Mouse (Mus musculus): Measurements from ENCODE around the gene Hist2h2aa1.

Hist2h2aa1 gene

GRCm38 (mm10) chr3:96251787-96252186, 6.5 kb downstream of the Hist2h2aa1 start:
- DNase-seq (ENCODE audit: low spot score in 2 of 2) = no peak

DNA sequence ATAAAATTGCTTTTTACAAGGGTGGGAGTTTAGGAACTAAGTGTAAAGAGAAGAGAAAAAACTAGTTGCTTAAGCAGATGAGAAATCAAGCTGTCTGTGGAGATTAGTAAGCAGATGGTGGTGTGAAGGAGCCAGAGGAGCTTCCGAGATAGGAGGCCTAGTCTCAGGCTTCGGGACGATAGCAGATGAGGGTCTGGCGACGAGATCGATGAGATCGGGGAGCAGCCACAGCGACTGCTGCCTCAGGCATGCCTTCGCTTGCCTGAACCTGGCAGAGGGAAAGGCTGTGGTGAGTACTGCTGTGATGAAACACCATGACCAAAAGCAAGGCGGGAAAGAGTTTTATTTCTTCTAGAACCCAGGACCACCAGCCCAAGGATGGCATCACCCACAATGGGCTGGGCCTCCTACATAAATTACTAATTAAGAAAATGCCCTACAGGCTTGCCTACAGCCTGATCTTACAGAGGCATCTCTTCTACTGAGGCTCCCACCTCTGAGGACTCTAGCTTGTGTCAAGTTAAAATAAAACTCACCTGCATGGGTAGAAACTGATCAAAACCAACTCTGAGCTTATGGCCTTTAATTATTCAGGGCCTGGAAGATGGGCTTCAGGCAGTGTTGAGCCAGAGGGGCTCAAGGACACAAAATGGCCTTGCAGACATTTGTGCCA, 9.5 kb downstream of the Hist2h2aa1 start:
- DNase-seq (ENCODE audit: low spot score in 2 of 2) = peak in 1 of 2 experiments; percentile 57

- no peak for DNase-seq (ENCODE audit: low spot score in 2 of 2)
Observed at GRCm38 (mm10) chr3:96255926-96256593, 10.8 kb downstream of the Hist2h2aa1 start.

- no peak for DNase-seq (ENCODE audit: low spot score in 2 of 2)
Observed at GRCm38 (mm10) chr3:96257190-96257589, 11.9 kb downstream of the Hist2h2aa1 start.

DNA sequence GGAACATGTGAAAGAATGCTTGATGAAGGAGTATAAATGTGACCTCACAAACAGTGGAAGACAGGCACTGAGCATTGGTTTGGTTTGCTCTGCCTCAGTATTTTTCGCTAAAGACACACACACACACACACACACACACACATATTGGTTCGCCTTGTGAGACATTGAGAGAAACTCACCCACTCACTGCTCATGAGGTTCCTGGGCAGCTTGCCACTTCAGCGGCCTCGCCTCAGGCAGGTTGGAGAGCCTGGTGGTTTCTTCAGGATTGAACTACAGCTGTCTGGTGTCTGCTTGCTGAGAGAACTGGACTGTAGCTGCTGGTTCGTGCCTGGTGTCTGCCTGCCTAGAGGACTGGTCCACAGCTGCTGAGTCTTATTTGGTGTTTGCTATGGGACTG, 14.9 kb downstream of the Hist2h2aa1 start:
- no peak for DNase-seq (ENCODE audit: low spot score in 2 of 2)

DNA sequence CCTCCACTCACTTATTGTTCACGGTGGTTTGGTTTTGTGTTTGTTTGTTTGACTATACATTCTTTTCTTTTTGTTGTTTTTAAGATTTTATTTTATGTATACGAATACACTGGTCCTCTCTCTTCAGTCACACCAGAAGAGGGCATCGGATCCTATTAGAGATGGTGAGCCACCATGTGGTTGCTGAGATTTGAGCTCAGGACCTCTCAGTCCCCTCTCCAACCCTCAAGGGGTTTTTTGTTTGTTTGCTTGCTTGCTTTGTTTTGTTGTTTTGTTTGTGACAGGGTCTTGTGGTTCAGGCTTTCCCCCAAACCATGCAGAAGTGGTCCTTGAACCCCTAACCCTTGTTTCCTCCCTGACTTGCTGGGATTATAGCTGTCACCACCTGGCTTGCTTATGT, 16.3 kb downstream of the Hist2h2aa1 start:
- no peak for DNase-seq (ENCODE audit: low spot score in 2 of 2)

GRCm38 (mm10) chr3:96262216-96262875, 17.0 kb downstream of the Hist2h2aa1 start:
- DNase-seq (ENCODE audit: low spot score in 2 of 2) = peak; percentile 74 to 84

DNA sequence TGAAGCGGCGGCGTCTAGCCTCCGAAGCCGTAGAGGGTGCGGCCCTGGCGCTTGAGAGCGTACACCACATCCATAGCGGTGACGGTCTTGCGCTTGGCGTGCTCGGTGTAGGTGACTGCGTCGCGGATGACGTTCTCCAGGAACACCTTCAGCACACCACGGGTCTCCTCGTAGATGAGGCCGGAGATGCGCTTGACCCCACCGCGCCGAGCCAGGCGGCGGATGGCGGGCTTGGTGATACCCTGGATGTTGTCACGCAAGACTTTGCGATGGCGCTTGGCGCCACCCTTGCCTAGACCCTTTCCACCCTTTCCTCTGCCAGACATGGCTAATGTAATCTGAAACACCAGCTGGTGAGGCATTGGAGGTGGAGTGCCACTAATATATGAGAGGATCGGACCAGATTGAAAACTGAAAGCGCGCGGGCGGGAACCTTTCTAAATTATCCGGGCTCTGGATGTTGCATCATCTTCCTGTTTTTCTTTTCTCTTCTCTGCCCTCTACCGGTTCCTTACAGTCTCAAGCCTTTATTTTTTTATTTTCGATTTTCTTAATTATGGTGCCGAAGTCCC, 17.8 kb downstream of the Hist2h2aa1 start, which contains the start of gene Hist2h4:
Gene Hist2h4 (minus strand): TSS at position 333 of the 572 bp plus-strand sequence.
- DNase-seq (ENCODE audit: low spot score in 2 of 2) = peak; percentile 96 to 99

DNA sequence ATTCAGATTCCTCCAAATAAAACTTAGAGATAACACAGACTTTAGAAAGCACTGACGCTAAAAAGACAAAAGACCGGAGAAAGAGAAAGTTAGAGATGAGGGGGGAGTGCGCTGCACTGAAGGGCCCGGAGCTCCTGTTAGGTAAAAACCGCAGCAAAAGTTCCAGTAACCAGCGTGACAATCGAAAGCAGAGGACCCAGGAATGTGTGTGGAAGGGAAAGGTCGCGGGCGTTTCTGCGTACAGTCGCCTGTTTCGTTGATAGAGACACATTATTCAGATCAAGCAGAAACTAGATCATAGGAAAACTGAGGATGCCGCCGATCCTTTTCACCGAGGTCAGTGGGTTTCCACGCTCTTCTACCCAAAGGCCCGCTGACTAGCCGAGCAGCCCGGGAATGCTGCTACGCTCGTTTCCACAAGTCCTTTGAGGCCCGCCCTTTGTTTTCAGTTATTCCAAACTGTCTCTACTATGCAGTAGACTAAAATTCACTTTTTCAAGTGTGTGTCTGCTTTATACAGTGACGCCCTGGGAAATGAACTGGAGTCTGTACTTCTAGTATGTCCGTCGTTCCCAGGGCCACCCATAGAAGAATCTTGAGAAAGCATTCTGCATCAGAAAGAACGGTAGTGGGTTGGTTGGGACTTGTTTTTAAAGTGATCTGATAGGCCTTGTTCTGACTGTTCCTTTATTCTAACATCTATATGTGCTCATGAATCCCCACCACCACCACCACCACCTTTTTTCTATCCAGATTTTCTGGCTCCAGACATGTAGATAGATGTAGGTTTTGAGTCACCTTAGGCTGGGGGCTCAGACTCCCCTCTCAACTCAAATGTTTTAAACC, 18.5 kb downstream of the Hist2h2aa1 start:
- peak; percentile 61 to 74 for DNase-seq (ENCODE audit: low spot score in 2 of 2)

DNA sequence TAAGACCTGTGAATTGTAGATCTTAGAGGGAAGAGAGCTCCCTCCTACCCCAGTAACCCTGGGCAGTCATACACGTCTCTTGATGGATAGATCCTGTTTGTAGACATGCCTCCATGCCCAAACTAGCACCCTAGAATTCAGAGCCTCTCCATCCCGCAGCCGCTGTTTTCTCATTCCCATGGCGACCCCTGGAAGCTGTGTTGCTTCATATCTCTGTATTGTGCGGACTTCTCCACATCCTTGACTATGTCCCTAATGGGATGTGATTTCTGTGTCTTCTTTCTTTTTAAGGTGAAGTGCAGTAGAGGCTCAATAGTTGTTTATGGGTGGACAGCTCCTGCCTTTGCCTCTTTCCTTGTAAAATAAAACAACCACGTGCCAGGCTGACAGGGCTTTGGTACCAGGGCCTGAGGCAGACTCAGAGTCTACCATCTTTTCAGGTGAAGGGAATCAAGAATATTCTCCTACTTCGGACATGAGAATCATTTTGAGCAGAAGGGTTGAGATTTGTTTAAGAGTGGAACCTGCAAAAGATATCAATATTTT, 19.2 kb downstream of the Hist2h2aa1 start:
- no peak for DNase-seq (ENCODE audit: low spot score in 2 of 2)

GRCm38 (mm10) chr3:96266132-96266710, 20.9 kb downstream of the Hist2h2aa1 start:
- DNase-seq (ENCODE audit: low spot score in 2 of 2) = peak in 1 of 2 experiments; percentile 34

DNA sequence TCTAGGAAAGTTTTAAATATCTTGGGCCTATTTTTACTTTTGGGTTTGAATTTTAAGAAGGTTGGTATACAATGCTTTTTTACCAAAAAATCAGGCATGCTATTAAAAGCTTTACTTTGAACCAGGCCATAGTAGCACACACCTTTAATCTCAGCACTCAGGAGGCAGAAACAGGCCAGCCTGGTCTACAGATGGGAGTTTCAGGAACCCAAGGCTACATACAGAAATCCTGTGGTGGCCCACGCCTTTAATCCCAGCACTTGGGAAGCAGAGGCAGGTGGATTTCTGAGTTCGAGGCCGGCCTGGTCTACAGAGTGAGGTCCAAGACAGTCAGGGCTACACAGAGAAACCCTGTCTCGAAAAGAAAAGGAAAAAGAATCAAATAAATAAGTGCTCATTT, 22.2 kb downstream of the Hist2h2aa1 start:
- DNase-seq (ENCODE audit: low spot score in 2 of 2) = peak in 1 of 2 experiments; percentile 44

DNA sequence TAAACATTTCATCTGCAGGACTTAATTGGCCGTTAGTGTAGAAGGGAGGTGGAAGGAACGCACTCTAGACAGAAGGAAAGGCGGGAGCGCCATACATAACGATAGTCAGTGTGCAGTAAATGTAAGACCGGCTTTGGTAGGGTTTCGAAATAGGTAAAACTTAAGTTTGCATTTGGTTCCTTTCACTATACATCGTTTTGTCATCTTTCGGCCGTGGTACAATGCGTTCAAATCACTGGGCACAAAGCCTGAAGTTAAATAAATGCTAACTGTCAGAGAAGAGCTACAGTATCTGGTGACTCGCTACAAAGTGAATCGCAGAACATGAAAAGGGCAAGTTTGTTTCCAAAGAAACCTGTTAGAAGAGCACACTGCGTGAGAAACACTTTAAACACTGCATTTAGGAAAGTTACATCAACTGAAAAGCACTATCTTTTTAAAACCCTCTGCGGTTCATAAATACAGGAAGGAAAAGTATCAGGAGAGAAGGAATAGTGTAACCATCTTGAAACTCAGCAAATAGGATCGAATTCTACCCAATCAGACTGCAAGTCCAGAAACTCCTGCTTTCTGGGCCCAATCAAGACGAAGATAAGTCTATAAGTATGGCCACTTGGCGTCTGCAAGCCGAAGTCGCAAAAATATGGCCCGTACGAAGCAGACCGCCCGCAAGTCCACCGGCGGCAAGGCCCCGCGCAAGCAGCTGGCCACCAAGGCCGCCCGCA, 22.9 kb downstream of the Hist2h2aa1 start, which contains the start of gene Hist2h3b:
Gene Hist2h3b (plus strand): TSS at position 604 of the 725 bp plus-strand sequence.
- DNase-seq (ENCODE audit: low spot score in 2 of 2) = peak; percentile 88 to 95

DNA sequence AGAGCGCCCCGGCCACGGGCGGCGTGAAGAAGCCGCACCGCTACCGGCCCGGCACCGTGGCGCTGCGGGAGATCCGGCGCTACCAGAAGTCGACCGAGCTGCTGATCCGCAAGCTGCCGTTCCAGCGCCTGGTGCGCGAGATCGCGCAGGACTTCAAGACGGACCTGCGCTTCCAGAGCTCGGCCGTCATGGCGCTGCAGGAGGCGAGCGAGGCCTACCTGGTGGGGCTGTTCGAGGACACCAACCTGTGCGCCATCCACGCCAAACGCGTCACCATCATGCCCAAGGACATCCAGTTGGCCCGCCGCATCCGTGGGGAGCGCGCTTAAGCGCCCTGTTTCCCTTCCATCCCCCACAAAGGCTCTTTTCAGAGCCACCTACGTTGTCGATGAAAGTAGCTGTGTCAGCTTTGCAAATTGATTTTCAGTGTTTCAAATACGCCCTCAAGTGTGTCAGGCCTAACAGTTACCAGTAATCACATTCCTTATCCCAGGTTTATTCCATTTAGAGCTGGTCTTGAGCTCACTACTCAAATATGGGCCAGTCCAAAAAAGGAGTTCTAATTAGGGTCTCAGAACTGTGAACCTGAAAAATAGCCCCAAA, 23.6 kb downstream of the Hist2h2aa1 start:
- peak; percentile 57 to 71 for DNase-seq (ENCODE audit: low spot score in 2 of 2)

- peak; percentile 92 to 97 for DNase-seq (ENCODE audit: low spot score in 2 of 2)
Observed at GRCm38 (mm10) chr3:96269511-96270474, 24.5 kb downstream of the Hist2h2aa1 start, which contains the start of gene Hist2h2bb. Gene Hist2h2bb, plus strand, starts transcription at chr3:96269752.

DNA sequence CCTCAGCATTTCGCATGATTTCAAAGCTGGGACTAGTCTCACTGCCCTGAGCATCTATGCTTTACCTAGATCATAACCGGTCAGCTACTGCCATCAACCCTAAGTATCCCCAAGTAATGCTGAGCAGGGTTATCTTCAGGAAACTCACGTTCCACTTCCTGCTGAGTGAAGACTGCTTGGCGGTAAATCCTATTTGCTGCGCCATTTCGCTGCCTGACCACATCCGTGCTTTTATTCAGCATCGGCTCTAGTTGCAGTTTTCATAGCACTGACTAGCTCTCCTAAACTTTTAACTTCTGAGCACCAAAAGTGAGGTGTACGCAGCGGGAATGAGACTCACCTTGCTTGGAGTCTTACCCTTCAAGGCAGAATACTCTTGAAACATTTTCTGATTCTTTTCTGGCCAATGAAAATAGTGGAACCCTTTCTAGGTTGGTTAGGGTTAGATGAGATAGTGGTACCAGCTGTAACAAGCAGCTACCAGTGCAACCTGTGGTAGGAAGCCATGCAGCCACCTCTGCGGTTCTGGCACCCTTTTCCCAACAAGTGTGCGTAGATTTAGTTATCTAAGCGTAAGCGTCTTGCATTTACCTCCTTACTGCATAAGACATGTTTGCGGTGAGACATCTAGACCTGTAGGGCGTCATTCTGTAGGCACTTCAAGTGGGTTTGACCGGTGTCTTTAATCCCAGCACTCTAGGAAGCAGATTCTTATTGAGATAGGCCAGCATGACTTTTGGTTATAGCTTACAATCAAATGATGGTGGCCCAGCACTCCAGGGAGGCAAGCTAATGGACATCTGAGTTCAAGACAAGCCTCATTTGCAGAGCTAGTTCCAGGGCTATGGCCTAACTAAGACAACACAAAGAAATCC, 28.5 kb downstream of the Hist2h2aa1 start:
- peak in 1 of 2 experiments; percentile 48 for DNase-seq (ENCODE audit: low spot score in 2 of 2)

DNA sequence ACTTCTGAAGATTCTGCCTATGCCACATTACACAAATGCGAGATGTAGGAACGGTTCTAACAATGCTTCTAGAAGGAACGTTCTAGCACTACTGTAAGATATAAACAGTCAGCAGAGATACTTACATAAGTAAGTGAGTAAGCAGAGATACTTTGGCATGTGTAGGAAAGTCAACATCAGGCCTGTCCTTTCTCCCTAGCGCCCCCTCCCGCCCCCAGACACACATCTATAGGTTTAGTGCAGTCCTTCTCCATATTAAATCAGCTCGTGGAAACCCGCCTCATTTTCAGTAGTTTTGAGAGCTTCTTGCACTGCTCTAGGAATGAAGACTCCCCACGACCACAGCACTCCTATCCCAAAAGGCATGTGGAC, 32.1 kb downstream of the Hist2h2aa1 start:
- DNase-seq (ENCODE audit: low spot score in 2 of 2) = peak in 1 of 2 experiments; percentile 93
